Mouse (Mus musculus): ENCODE measurements at regions not wholly inside any gene's neighbourhood (a gene's known extent, or its start where the extent isn't known, plus 50 kb on each side); places are given as distances from the start of the nearest gene placed in this dataset.

DNA sequence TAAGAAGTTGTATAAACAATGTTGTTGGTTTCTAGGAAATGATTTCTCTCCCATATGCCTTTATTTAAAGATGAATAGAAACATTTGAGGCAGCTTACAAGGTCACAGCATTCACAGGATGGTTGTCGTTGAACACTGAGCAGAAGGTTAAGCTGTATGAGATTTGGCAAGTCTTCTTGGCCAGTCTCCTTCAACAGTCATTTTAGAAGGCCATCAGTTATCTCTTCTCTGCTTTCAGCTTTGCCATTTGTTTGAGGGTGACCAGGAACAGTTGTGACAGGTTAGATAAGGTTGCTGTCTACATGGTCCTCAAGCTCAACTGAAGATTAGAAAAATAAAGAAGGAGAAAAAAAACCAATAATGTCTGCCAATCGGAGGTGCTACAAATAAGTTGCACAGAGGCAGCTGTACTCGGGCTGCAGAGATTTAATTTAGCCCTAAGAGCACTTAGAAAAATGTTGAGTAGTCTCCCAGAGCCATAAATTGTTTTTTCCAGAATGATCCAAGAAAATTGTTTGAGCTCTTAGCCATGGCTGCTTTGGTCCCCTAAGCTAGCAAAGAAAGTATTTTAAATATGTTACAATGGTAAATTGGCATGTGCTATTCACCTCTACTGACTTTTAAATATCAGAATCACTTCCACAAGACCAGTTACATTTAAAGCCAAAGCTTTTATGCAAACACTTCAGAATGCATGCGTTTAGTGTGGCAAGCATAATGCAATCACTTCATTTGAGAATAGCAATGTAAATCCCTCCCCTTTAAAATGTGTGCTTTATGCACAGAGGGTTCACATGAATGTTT is 1025.6 kb downstream of the Diaph3 start:
- Histone ChIP-seq H3K4me3 (ENCODE audit: control insufficient read depth in 1 of 2, insufficient read depth in 1 of 2, low read depth in 2 of 2, low read length in 2 of 2) (no peak overlapping the region), H3K27ac (ENCODE audit: control insufficient read depth, low read depth, low read length) (no peak overlapping the region), H3K27me3 (ENCODE audit: control insufficient read depth in 1 of 2, insufficient read depth in 2 of 2, low read length in 2 of 2) (no peaks in the 10 kb centered on the region), H3K79me2 (ENCODE audit: control insufficient read depth, insufficient read depth, low read length, poor library complexity) (no peaks in the 10 kb centered on the region), H3K9me3 (replicated peaks; ENCODE audit: insufficient read depth, low read length) (no peaks in the 10 kb centered on the region), H3K4me1 (ENCODE audit: control insufficient read depth in 1 of 2, insufficient read depth in 2 of 2, low read length in 2 of 2) (no peaks in the 10 kb centered on the region), H3K9ac (ENCODE audit: control insufficient read depth, low read depth, low read length, poor library complexity, severe bottlenecking) (no peak overlapping the region), H3K36me3 (ENCODE audit: control insufficient read depth in 1 of 2, insufficient read depth in 2 of 2, low read length in 2 of 2) (no peaks in the 10 kb centered on the region)
- TF ChIP-seq POLR2AphosphoS2 (IDR thresholded peaks at IDR 0.05; ENCODE audit: low read length) (no peak), GATA1 (IDR thresholded peaks at IDR 0.05; ENCODE audit: low read depth, low read length) (0 out of 2 replicates have a peak, but pooled peaks have one; percentile 5)
- no peak for DNase-seq (ENCODE audit: low read depth, low spot score)

- Histone ChIP-seq H3K9ac (ENCODE audit: control insufficient read depth, low read depth, low read length, poor library complexity, severe bottlenecking) (no peak overlapping the region), H3K9me3 (replicated peaks; ENCODE audit: insufficient read depth, low read length) (no peaks in the 10 kb centered on the region), H3K27ac (ENCODE audit: control insufficient read depth, low read depth, low read length) (no peak overlapping the region), H3K79me2 (ENCODE audit: control insufficient read depth, insufficient read depth, low read length, poor library complexity) (no peaks in the 10 kb centered on the region), H3K27me3 (ENCODE audit: control insufficient read depth in 1 of 2, insufficient read depth in 2 of 2, low read length in 2 of 2) (no peaks in the 10 kb centered on the region), H3K36me3 (ENCODE audit: control insufficient read depth in 1 of 2, insufficient read depth in 2 of 2, low read length in 2 of 2) (no peaks in the 10 kb centered on the region), H3K4me1 (ENCODE audit: control insufficient read depth in 1 of 2, insufficient read depth in 2 of 2, low read length in 2 of 2) (no peaks in the 10 kb centered on the region), H3K4me3 (ENCODE audit: control insufficient read depth in 1 of 2, insufficient read depth in 1 of 2, low read depth in 2 of 2, low read length in 2 of 2) (no peak overlapping the region)
- no peak for TF ChIP-seq TBP (IDR thresholded peaks at IDR 0.05; ENCODE audit: low read depth, low read length)
- TF ChIP-seq UBTF (IDR thresholded peaks at IDR 0.05; ENCODE audit: borderline replicate concordance, insufficient read depth, low read depth, low read length): no peak
- no peak for TF ChIP-seq NRF1 (IDR thresholded peaks at IDR 0.05; ENCODE audit: insufficient read depth, low read depth, low read length, poor library complexity, severe bottlenecking)
- no peak for TF ChIP-seq MAZ (IDR thresholded peaks at IDR 0.05; ENCODE audit: low read depth, low read length)
- TF ChIP-seq MYC (IDR thresholded peaks at IDR 0.05; ENCODE audit: low read depth, low read length): no peak
- TF ChIP-seq CHD1 (IDR thresholded peaks at IDR 0.05; ENCODE audit: low read depth, low read length): no peak
- TF ChIP-seq ETS1 (IDR thresholded peaks at IDR 0.05; ENCODE audit: low read depth, low read length): no peak
- no peak for TF ChIP-seq ZNF384 (IDR thresholded peaks at IDR 0.05; ENCODE audit: low read depth, low read length)
- TF ChIP-seq NELFE (IDR thresholded peaks at IDR 0.05; ENCODE audit: low read depth, low read length): no peak
- TF ChIP-seq USF2 (IDR thresholded peaks at IDR 0.05; ENCODE audit: borderline replicate concordance in 1 of 2, insufficient read depth in 1 of 2, low read depth in 1 of 2, low read length in 2 of 2): no peak
- TF ChIP-seq KAT2A (conservative IDR thresholded peaks at IDR 0.05; ENCODE audit: low read depth, low read length): no peak
- no peak for TF ChIP-seq CHD2 (IDR thresholded peaks at IDR 0.05; ENCODE audit: low read length)
- no peak for TF ChIP-seq ELF1 (IDR thresholded peaks at IDR 0.05; ENCODE audit: low read depth, low read length)
- no peak for TF ChIP-seq JUND (IDR thresholded peaks at IDR 0.05; ENCODE audit: low read depth, low read length)
- TF ChIP-seq SMC3 (IDR thresholded peaks at IDR 0.05; ENCODE audit: low read depth, low read length): no peak
- TF ChIP-seq USF1 (IDR thresholded peaks at IDR 0.05; ENCODE audit: low read depth, low read length): no peak
- TF ChIP-seq MAFK (IDR thresholded peaks at IDR 0.05; ENCODE audit: borderline replicate concordance, low read depth, low read length): no peak
- no peak for TF ChIP-seq EP300 (IDR thresholded peaks at IDR 0.05; ENCODE audit: low read depth in 1 of 2, low read length in 2 of 2)
- TF ChIP-seq RAD21 (IDR thresholded peaks at IDR 0.05; ENCODE audit: low read depth, low read length): no peak
- DNase-seq (ENCODE audit: low read depth, low spot score): no peak
Measured at GRCm38 (mm10) chr14:86101497-86101896, 1039.5 kb downstream of the Diaph3 start.

Data from MEL (cell line).